Mouse (Mus musculus) CH12.LX (cell line): Measurements from ENCODE around the gene Gm28036. TPM values are rescaled to one million over a fixed set of nuclear protein-coding genes. Genes with fewer than 3 reads are reported as not detected.

ENCODE experiments used
- DNase-seq: peaks from one replicate; pipeline ENCODE4 v3.0.0-alpha.2; 2013; ENCODE audit errors: extremely low read depth
- H3K27ac ChIP-seq: 2 replicates; pipeline ENCODE4 v1.5.1; 2012; ENCODE audit warnings: low read depth, mild to moderate bottlenecking, control low read depth, moderate library complexity; ENCODE audit not compliant: insufficient read depth
- H3K27me3 ChIP-seq: replicated peaks from 2 replicates; pipeline ENCODE3; 2012; ENCODE audit warnings: inconsistent platforms
- H3K36me3 ChIP-seq, 2 experiments: replicated peaks in 1 of 2; 2 replicates each; pipeline versions ENCODE3 to v1.6.1; 2012; ENCODE audit warnings: inconsistent platforms in 1 of 2, low read length in 1 of 2, mild to moderate bottlenecking in 1 of 2, mixed read lengths in 1 of 2, moderate library complexity in 1 of 2; ENCODE audit not compliant: control insufficient read depth in 1 of 2, insufficient read depth in 1 of 2
- H3K4me1 ChIP-seq, 2 experiments: 2 replicates each; pipeline ENCODE4 v1.6.1; 2012; ENCODE audit warnings: inconsistent platforms in 1 of 2, moderate library complexity in 1 of 2; ENCODE audit not compliant: insufficient read depth in 2 of 2, control insufficient read depth in 1 of 2
- H3K4me2 ChIP-seq: 2 replicates; pipeline ENCODE4 v1.6.1; 2012; ENCODE audit warnings: low read depth, mild to moderate bottlenecking, control low read depth; ENCODE audit not compliant: poor library complexity, insufficient read depth, severe bottlenecking
- H3K4me3 ChIP-seq, 3 experiments: fragments of 150-350 bp in 1 of 3; sonication (generic) in 1 of 3; replicated peaks in 1 of 3; 2 replicates each; pipeline versions ENCODE3 to v1.5.1; 2011 to 2012; ENCODE audit warnings: low read depth in 2 of 3, low read length in 2 of 3, mild to moderate bottlenecking in 2 of 3, moderate library complexity in 2 of 3, control low read depth in 1 of 3, improper control_type of control experiment in 1 of 3, inconsistent platforms in 1 of 3, mixed read lengths in 1 of 3; ENCODE audit not compliant: poor library complexity in 1 of 3
- H3K79me2 ChIP-seq: replicated peaks from 2 replicates; pipeline ENCODE4 v1.6.1; 2012; ENCODE audit warnings: mild to moderate bottlenecking, moderate library complexity; ENCODE audit not compliant: control insufficient read depth, poor library complexity, insufficient read depth, severe bottlenecking; ENCODE audit errors: extremely low read depth
- H3K9ac ChIP-seq: 2 replicates; pipeline ENCODE4 v1.6.1; 2012; ENCODE audit warnings: low read depth, mild to moderate bottlenecking, control low read depth, moderate library complexity; ENCODE audit not compliant: insufficient read depth
- H3K9me3 ChIP-seq: replicated peaks from 2 replicates; pipeline ENCODE3; 2012; ENCODE audit warnings: low read length, inconsistent platforms, mixed read lengths
- CTCF ChIP-seq, 2 experiments: IDR thresholded peaks in 1 of 2; conservative IDR thresholded peaks in 1 of 2; 2 replicates each; pipeline ENCODE4 v1.5.1; 2011 to 2012; ENCODE audit warnings: low read depth in 2 of 2, low read length in 2 of 2, improper control_type of control experiment in 1 of 2, inconsistent platforms in 1 of 2, mild to moderate bottlenecking in 1 of 2, moderate library complexity in 1 of 2
- ELF1 ChIP-seq: IDR thresholded peaks from 2 replicates; pipeline ENCODE4 v1.6.1; 2014; ENCODE audit warnings: low read depth, mild to moderate bottlenecking, inconsistent platforms, low read length, improper control_type of control experiment
- EP300 ChIP-seq: IDR thresholded peaks from 2 replicates; pipeline ENCODE4 v1.6.1; 2011; ENCODE audit warnings: low read length, improper control_type of control experiment
- HCFC1 ChIP-seq: IDR thresholded peaks from 2 replicates; pipeline ENCODE4 v1.6.1; 2012; ENCODE audit warnings: low read depth, mild to moderate bottlenecking, inconsistent platforms, low read length, improper control_type of control experiment
- JUN ChIP-seq: IDR thresholded peaks from 2 replicates; pipeline ENCODE4 v1.6.1; 2011; ENCODE audit warnings: low read depth, mild to moderate bottlenecking, low read length, improper control_type of control experiment, moderate library complexity; ENCODE audit not compliant: insufficient read depth
- MXI1 ChIP-seq: IDR thresholded peaks from 2 replicates; pipeline ENCODE4 v1.6.1; 2011; ENCODE audit warnings: mild to moderate bottlenecking, low read depth, low read length, improper control_type of control experiment
- NRF1 ChIP-seq: IDR thresholded peaks from 2 replicates; pipeline ENCODE4 v1.6.1; 2014; ENCODE audit warnings: low read depth, mild to moderate bottlenecking, inconsistent platforms, low read length, improper control_type of control experiment, moderate library complexity
- PAX5 ChIP-seq: IDR thresholded peaks from 2 replicates; pipeline ENCODE4 v1.6.1; 2012; ENCODE audit warnings: low read length, inconsistent platforms, mixed read lengths
- POLR2AphosphoS2 ChIP-seq: IDR thresholded peaks from 2 replicates; pipeline ENCODE4 v1.6.1; 2011; ENCODE audit warnings: low read depth, low read length, improper control_type of control experiment
- RAD21 ChIP-seq: IDR thresholded peaks from 2 replicates; pipeline ENCODE4 v1.6.1; 2011; ENCODE audit warnings: low read depth, mild to moderate bottlenecking, low read length, improper control_type of control experiment, moderate library complexity
- SIN3A ChIP-seq: IDR thresholded peaks from 2 replicates; pipeline ENCODE4 v1.6.1; 2012; ENCODE audit warnings: low read length, improper control_type of control experiment, inconsistent platforms
- UBTF ChIP-seq: IDR thresholded peaks from 2 replicates; pipeline ENCODE4 v1.6.1; 2012; ENCODE audit warnings: low read depth, mild to moderate bottlenecking, inconsistent platforms, low read length, improper control_type of control experiment, moderate library complexity
- ZMIZ1 ChIP-seq: IDR thresholded peaks from 2 replicates; pipeline ENCODE4 v1.6.1; 2012; ENCODE audit warnings: low read depth, mild to moderate bottlenecking, inconsistent platforms, low read length, improper control_type of control experiment
- dilution Hi-C: fragments of 300-500 bp; cut with MboI; formaldehyde crosslinking; loops from 2 replicates; pipeline ENCODE4 v1.14.3; 2020; ENCODE audit warnings: low sequenced_read_pairs; ENCODE audit not compliant: extremely low pct_unique_long_range_greater_than_20kb, extremely low pct_ligation_motif_present
- in situ Hi-C: fragments of 300-500 bp; cut with MboI; formaldehyde crosslinking; loops from 3 replicates; pipeline ENCODE4 v1.14.3; 2019; ENCODE audit warnings: low sequenced_read_pairs, low pct_ligation_motif_present, low pct_unique_long_range_greater_than_20kb, mixed read lengths
- polyA plus RNA-seq: library from polyadenylated mRNA; unstranded; fragments of >175 nt; gene quantifications from 2 replicates; pipeline ENCODE4 v1.2.1, GENCODE M21; 2012; ENCODE audit warnings: low read depth; ENCODE audit not compliant: insufficient read length
- total RNA-seq, 2 experiments: library from RNA; depleted of rRNA; stranded (reverse); fragments of 300-350 nt in 1 of 2; fragments of >200 nt in 1 of 2; gene quantifications; 2 replicates each; pipeline ENCODE4 v1.2.3; 2012 to 2014

The Gm28036 gene
- total and polyA plus RNA-seq, 3 experiments = 10.5 to 18.8 (median 15.3) TPM

GRCm38 (mm10) chr2:156111358-156112079 is 15.4 kb downstream of the Gm28036 start, which contains the start of the genes Cpne1 and Rbm12 (continued):
- TF ChIP-seq UBTF = no peak
- no peak for TF ChIP-seq PAX5
- TF ChIP-seq JUN = no peak
- TF ChIP-seq HCFC1 = peak; percentile 67
- peak; percentile 52; the same call in 1 of the 2 replicates for TF ChIP-seq SIN3A
- peak; percentile 89 for TF ChIP-seq ZMIZ1
- peak; percentile 36; the same call in 1 of the 2 replicates for TF ChIP-seq MXI1
- TF ChIP-seq RAD21 = no peak
- TF ChIP-seq, all 38 proteins: peak for 14

GRCm38 (mm10) chr2:156110627-156111357 is 16.1 kb downstream of the Gm28036 start:
- H3K9ac ChIP-seq = peak overlapping the region; percentile 59
- peak; percentile 22; the same call in 1 of the 2 replicates for TF ChIP-seq EP300
- no peak for TF ChIP-seq CTCF (conservative IDR thresholded peaks at IDR 0.05 in 1 of 2, IDR thresholded peaks at IDR 0.05 in 1 of 2; ENCODE audit: low read depth in 2 of 2, low read length in 2 of 2)
- H3K36me3 ChIP-seq = peaks cover 4 to 16% of the 10 kb centered on the region in 2 experiments
- no peaks in the 10 kb centered on the region for H3K27me3 ChIP-seq
- peaks cover 55% of the 10 kb centered on the region for H3K79me2 ChIP-seq
- in situ Hi-C loops (no loop called here), dilution Hi-C loops (no loop called here)
- DNase-seq = peak; percentile 39
- H3K4me2 ChIP-seq = peak overlapping the region; percentile 37
- H3K4me3 ChIP-seq = peak overlapping the region; percentile 75 to 94 (median 93)
- peaks cover 2 to 34% of the 10 kb centered on the region in 2 experiments; a peak in 1 of 4 replicates for H3K4me1 ChIP-seq
- peaks cover 2% of the 10 kb centered on the region for H3K9me3 ChIP-seq
- 0 out of 2 replicates have a peak overlapping the region, but pooled peaks have one; percentile 8 for H3K27ac ChIP-seq

- in situ Hi-C loops (no loop called here), dilution Hi-C loops (no loop called here)
- Histone ChIP-seq H3K4me3 (no peak overlapping the region), H3K9me3 (no peaks in the 10 kb centered on the region), H3K27ac (no peak overlapping the region), H3K4me2 (no peak overlapping the region), H3K79me2 (peaks cover 3% of the 10 kb centered on the region; the same call in 1 of the 2 replicates), H3K4me1 (peaks cover 4 to 8% of the 10 kb centered on the region in 2 experiments; a peak in 2 of 4 replicates), H3K27me3 (no peaks in the 10 kb centered on the region), H3K36me3 (peaks cover 20 to 67% of the 10 kb centered on the region in 2 experiments), H3K9ac (no peak overlapping the region)
- DNase-seq = no peak
- TF ChIP-seq POLR2AphosphoS2 = peak; percentile 46; the same call in 1 of the 2 replicates
- TF ChIP-seq JUN = no peak
- no peak for TF ChIP-seq NRF1
- TF ChIP-seq ELF1 = no peak
These were observed 35.0 kb downstream of the Gm28036 start for GRCm38 (mm10) chr2:156091926-156092325.
